Mouse (Mus musculus): ENCODE results near the gene Begain. TPM values are rescaled to one million over a fixed set of nuclear protein-coding genes. Genes with fewer than 3 reads are reported as not detected.

Gene Begain
- polyA plus RNA-seq, 1 experiment from 2014 or later, result 1.8 TPM

- 20% methylated on average over 5 of the region's 5 CpGs for WGBS
- Histone ChIP-seq H3K27me3 (replicated peaks; ENCODE audit: control insufficient read depth, insufficient read depth, low read length) (no peaks in the 10 kb centered on the region; the same call in 1 of the 2 replicates), H3K9ac (ENCODE audit: low read depth, low read length) (no peak overlapping the region), H3K27ac (ENCODE audit: low read depth, low read length) (no peak overlapping the region), H3K4me1 (replicated peaks; ENCODE audit: control insufficient read depth, insufficient read depth, low read length) (no peaks in the 10 kb centered on the region), H3K36me3 (ENCODE audit: control insufficient read depth, insufficient read depth) (no peaks in the 10 kb centered on the region), H3K4me3 (ENCODE audit: low read depth, low read length) (no peak overlapping the region), H3K9me3 (ENCODE audit: control insufficient read depth) (no peaks in the 10 kb centered on the region), H3K4me2 (replicated peaks; ENCODE audit: low read depth) (no peak overlapping the region)
- peak; percentile 36; the same call in 1 of the 2 replicates for ATAC-seq
- TF ChIP-seq CTCF (IDR thresholded peaks at IDR 0.05; ENCODE audit: low read depth), result peak; percentile 76
These were observed 23.5 kb downstream of the Begain start for GRCm38 (mm10) chr12:109044497-109044896.

- no peak overlapping the region for H3K27ac ChIP-seq (ENCODE audit: low read depth, low read length)
- no peak overlapping the region for H3K4me3 ChIP-seq (ENCODE audit: low read depth, low read length)
- H3K36me3 ChIP-seq (ENCODE audit: control insufficient read depth, insufficient read depth), result no peaks in the 10 kb centered on the region
- no peaks in the 10 kb centered on the region; the same call in 1 of the 2 replicates for H3K27me3 ChIP-seq (replicated peaks; ENCODE audit: control insufficient read depth, insufficient read depth, low read length)
- no peak for ATAC-seq
- no peaks in the 10 kb centered on the region for H3K4me1 ChIP-seq (replicated peaks; ENCODE audit: control insufficient read depth, insufficient read depth, low read length)
- no peak overlapping the region for H3K9ac ChIP-seq (ENCODE audit: low read depth, low read length)
- WGBS, result 67% methylated on average over 7 of the region's 7 CpGs
- H3K9me3 ChIP-seq (ENCODE audit: control insufficient read depth), result no peaks in the 10 kb centered on the region
- H3K4me2 ChIP-seq (replicated peaks; ENCODE audit: low read depth), result no peak overlapping the region
- TF ChIP-seq CTCF (IDR thresholded peaks at IDR 0.05; ENCODE audit: low read depth), result no peak
These were observed 28.7 kb downstream of the Begain start for GRCm38 (mm10) chr12:109039311-109039710.

GRCm38 (mm10) chr12:109038179-109038819 is 29.7 kb downstream of the Begain start:
- H3K4me3 ChIP-seq (ENCODE audit: low read depth, low read length), result no peak overlapping the region
- ATAC-seq, result no peak
- no peaks in the 10 kb centered on the region for H3K4me1 ChIP-seq (replicated peaks; ENCODE audit: control insufficient read depth, insufficient read depth, low read length)
- H3K9me3 ChIP-seq (ENCODE audit: control insufficient read depth), result no peaks in the 10 kb centered on the region
- H3K27ac ChIP-seq (ENCODE audit: low read depth, low read length), result no peak overlapping the region
- no peak for TF ChIP-seq CTCF (IDR thresholded peaks at IDR 0.05; ENCODE audit: low read depth)
- H3K9ac ChIP-seq (ENCODE audit: low read depth, low read length), result no peak overlapping the region
- H3K36me3 ChIP-seq (ENCODE audit: control insufficient read depth, insufficient read depth), result no peaks in the 10 kb centered on the region
- no peak overlapping the region for H3K4me2 ChIP-seq (replicated peaks; ENCODE audit: low read depth)
- H3K27me3 ChIP-seq (replicated peaks; ENCODE audit: control insufficient read depth, insufficient read depth, low read length), result peaks cover 6% of the 10 kb centered on the region; the same call in 1 of the 2 replicates
- WGBS, result 58% methylated on average over 14 of the region's 14 CpGs

DNA sequence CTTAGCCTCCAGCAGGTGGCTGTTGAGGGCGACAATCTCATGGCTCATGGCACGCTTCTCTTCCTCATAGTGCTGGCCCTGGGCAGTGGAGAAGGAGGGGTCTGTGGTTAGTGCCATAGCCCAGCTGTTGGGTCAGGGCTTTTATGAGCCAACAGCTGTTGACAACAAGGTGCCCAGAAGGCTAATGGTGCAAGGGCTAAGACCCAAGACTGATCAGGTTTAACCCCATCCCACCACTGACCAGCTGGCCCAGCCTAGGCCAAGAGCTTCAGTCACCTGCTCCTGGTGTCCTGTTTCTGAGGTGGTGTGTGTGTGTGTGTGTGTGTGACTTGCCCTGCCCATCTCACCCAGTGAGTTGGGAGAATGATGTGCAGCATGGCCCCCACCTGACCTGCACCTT is 31.0 kb downstream of the Begain start:
- peaks cover 10% of the 10 kb centered on the region; the same call in 1 of the 2 replicates for H3K27me3 ChIP-seq (replicated peaks; ENCODE audit: control insufficient read depth, insufficient read depth, low read length)
- no peak overlapping the region for H3K4me3 ChIP-seq (ENCODE audit: low read depth, low read length)
- H3K27ac ChIP-seq (ENCODE audit: low read depth, low read length), result no peak overlapping the region
- H3K36me3 ChIP-seq (ENCODE audit: control insufficient read depth, insufficient read depth), result no peaks in the 10 kb centered on the region; the same call in 1 of the 2 replicates
- H3K9me3 ChIP-seq (ENCODE audit: control insufficient read depth), result no peaks in the 10 kb centered on the region
- ATAC-seq, result no peak
- TF ChIP-seq CTCF (IDR thresholded peaks at IDR 0.05; ENCODE audit: low read depth), result no peak
- H3K4me2 ChIP-seq (replicated peaks; ENCODE audit: low read depth), result no peak overlapping the region
- no peak overlapping the region for H3K9ac ChIP-seq (ENCODE audit: low read depth, low read length)
- 82% methylated on average over 2 of the region's 2 CpGs for WGBS
- no peaks in the 10 kb centered on the region for H3K4me1 ChIP-seq (replicated peaks; ENCODE audit: control insufficient read depth, insufficient read depth, low read length)

- H3K27ac ChIP-seq (ENCODE audit: low read depth, low read length), result no peak overlapping the region
- no peak overlapping the region for H3K9ac ChIP-seq (ENCODE audit: low read depth, low read length)
- H3K9me3 ChIP-seq (ENCODE audit: control insufficient read depth), result no peaks in the 10 kb centered on the region
- H3K27me3 ChIP-seq (replicated peaks; ENCODE audit: control insufficient read depth, insufficient read depth, low read length), result no peaks in the 10 kb centered on the region
- no peak overlapping the region for H3K4me2 ChIP-seq (replicated peaks; ENCODE audit: low read depth)
- no peak for ATAC-seq
- H3K4me3 ChIP-seq (ENCODE audit: low read depth, low read length), result no peak overlapping the region
- 64% methylated on average over 9 of the region's 9 CpGs for WGBS
- no peaks in the 10 kb centered on the region for H3K4me1 ChIP-seq (replicated peaks; ENCODE audit: control insufficient read depth, insufficient read depth, low read length)
- peak; percentile 53 for TF ChIP-seq CTCF (IDR thresholded peaks at IDR 0.05; ENCODE audit: low read depth)
- peaks cover 5% of the 10 kb centered on the region; the same call in 1 of the 2 replicates for H3K36me3 ChIP-seq (ENCODE audit: control insufficient read depth, insufficient read depth)
These were observed 44.2 kb downstream of the Begain start for GRCm38 (mm10) chr12:109023780-109024179.

DNA sequence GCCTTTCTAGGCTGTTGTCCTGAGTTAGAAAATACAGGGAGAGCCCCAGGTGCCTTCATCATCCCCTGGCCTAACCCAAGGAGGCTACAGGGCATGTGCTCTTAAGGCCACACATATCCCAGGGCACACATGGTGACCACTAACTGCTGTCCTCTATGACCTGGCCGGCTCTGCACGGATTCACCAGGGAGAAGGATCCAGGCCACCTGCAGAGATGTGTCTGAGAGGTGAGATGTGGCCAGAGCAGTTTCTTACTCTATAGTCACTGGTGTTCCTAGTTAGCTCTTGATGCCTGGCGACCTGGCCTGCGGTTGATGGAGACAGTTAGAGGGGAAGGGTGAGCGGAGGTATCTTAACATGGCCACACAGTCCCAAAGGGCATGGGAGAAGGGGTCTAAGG is 45.1 kb downstream of the Begain start:
- Histone ChIP-seq H3K27ac (ENCODE audit: low read depth, low read length) (no peak overlapping the region), H3K36me3 (ENCODE audit: control insufficient read depth, insufficient read depth) (peaks cover 5% of the 10 kb centered on the region; the same call in 1 of the 2 replicates), H3K4me3 (ENCODE audit: low read depth, low read length) (no peak overlapping the region), H3K9ac (ENCODE audit: low read depth, low read length) (no peak overlapping the region), H3K4me2 (replicated peaks; ENCODE audit: low read depth) (no peak overlapping the region), H3K9me3 (ENCODE audit: control insufficient read depth) (no peaks in the 10 kb centered on the region), H3K27me3 (replicated peaks; ENCODE audit: control insufficient read depth, insufficient read depth, low read length) (no peaks in the 10 kb centered on the region), H3K4me1 (replicated peaks; ENCODE audit: control insufficient read depth, insufficient read depth, low read length) (no peaks in the 10 kb centered on the region)
- WGBS, result 81% methylated on average over 5 of the region's 5 CpGs
- no peak for TF ChIP-seq CTCF (IDR thresholded peaks at IDR 0.05; ENCODE audit: low read depth)
- no peak for ATAC-seq

Data from intestine, postnatal 0 days (tissue).